Mouse (Mus musculus) C2C12 (cell line): Measurements from ENCODE around the gene Megf8. TPM values are rescaled to one million over a fixed set of nuclear protein-coding genes. Genes with fewer than 3 reads are reported as not detected.

ENCODE experiments used
- H3K27me3 ChIP-seq: one replicate; pipeline ENCODE4 v1.6.1; 2011; ENCODE audit not compliant: control insufficient read depth, insufficient read depth, insufficient read length
- H3K36me3 ChIP-seq: one replicate; pipeline ENCODE4 v1.6.1; 2011; ENCODE audit not compliant: control insufficient read depth, insufficient read depth
- H3K4me3 ChIP-seq: one replicate; pipeline ENCODE4 v1.5.1; 2011; ENCODE audit warnings: mild to moderate bottlenecking, control low read depth; ENCODE audit not compliant: poor library complexity, insufficient read depth, severe bottlenecking
- H3K79me2 ChIP-seq: one replicate; pipeline ENCODE4 v1.6.1; 2011; ENCODE audit not compliant: control insufficient read depth, insufficient read depth
- H3K79me3 ChIP-seq: one replicate; pipeline ENCODE4 v1.6.1; 2011; ENCODE audit warnings: low read depth, control low read depth
- H3ac ChIP-seq: one replicate; pipeline ENCODE3; 2011; ENCODE audit warnings: low read depth; ENCODE audit not compliant: control insufficient read depth, insufficient read length
- CEBPB ChIP-seq: IDR thresholded peaks from one replicate; pipeline ENCODE4 v1.6.1; 2011; ENCODE audit warnings: low read depth, mild to moderate bottlenecking, control low read depth, moderate library complexity
- CTCF ChIP-seq: IDR thresholded peaks from one replicate; pipeline ENCODE4 v1.5.1; 2011; ENCODE audit not compliant: control insufficient read depth, insufficient read depth, insufficient read length
- FOSL1 ChIP-seq: IDR thresholded peaks from one replicate; pipeline ENCODE4 v1.8.0; 2011; ENCODE audit warnings: mild to moderate bottlenecking, low read length; ENCODE audit not compliant: poor library complexity, insufficient read depth, severe bottlenecking
- MAX ChIP-seq: IDR thresholded peaks from one replicate; pipeline ENCODE4 v1.6.1; 2011; ENCODE audit warnings: mild to moderate bottlenecking, control low read depth
- MYOD1 ChIP-seq: IDR thresholded peaks from one replicate; pipeline ENCODE4 v1.6.1; 2011; ENCODE audit warnings: low read depth; ENCODE audit not compliant: control insufficient read depth, insufficient read length
- MYOG ChIP-seq: IDR thresholded peaks from one replicate; pipeline ENCODE4 v1.6.1; 2011; ENCODE audit not compliant: control insufficient read depth, insufficient read length; ENCODE audit errors: extremely low read depth
- USF1 ChIP-seq: IDR thresholded peaks from one replicate; pipeline ENCODE4 v1.6.1; 2011; ENCODE audit warnings: low read depth, mild to moderate bottlenecking, control low read depth, moderate library complexity
- polyA plus RNA-seq: library from polyadenylated mRNA; unstranded; fragments of >200 nt; fragmentation: generic; extraction: Trizol; gene quantifications from one replicate; pipeline ENCODE4 v1.2.1, GENCODE M21; 2012; ENCODE audit warnings: missing spikeins

Megf8 gene
- polyA plus RNA-seq, 1 experiment = 31.9 TPM

DNA sequence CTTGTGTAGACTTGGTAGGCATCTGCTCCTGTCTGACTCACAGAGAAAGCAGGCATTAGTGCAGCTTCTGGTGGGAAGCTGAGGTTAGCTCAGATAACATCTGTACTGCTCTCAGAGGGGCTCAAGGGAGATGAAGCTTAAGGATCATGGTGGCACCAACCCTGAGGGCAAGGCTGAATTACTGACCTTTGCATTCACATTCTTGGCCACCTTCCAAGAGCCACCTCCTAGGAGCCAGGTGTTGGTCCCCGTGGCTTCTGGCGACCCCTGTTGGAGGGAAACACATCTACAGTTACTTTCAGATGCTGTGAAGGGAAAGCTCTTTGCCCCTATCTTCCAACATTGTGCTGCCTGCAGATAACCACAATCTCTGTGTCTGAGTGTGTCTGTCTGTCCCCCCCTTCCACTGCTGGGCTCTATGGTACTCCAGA, 85.7 kb downstream of the Megf8 start:
- Histone ChIP-seq H3K79me2 (no peaks in the 10 kb centered on the region), H3K27me3 (no peaks in the 10 kb centered on the region), H3ac (no peak overlapping the region), H3K36me3 (no peaks in the 10 kb centered on the region), H3K79me3 (no peaks in the 10 kb centered on the region), H3K4me3 (no peak overlapping the region)
- no peak for TF ChIP-seq MYOG
- TF ChIP-seq MYOD1 = peak; percentile 26
- TF ChIP-seq CTCF = peak; percentile 24
- no peak for TF ChIP-seq CEBPB
- no peak for TF ChIP-seq MAX
- no peak for TF ChIP-seq FOSL1
- TF ChIP-seq USF1 = no peak

DNA sequence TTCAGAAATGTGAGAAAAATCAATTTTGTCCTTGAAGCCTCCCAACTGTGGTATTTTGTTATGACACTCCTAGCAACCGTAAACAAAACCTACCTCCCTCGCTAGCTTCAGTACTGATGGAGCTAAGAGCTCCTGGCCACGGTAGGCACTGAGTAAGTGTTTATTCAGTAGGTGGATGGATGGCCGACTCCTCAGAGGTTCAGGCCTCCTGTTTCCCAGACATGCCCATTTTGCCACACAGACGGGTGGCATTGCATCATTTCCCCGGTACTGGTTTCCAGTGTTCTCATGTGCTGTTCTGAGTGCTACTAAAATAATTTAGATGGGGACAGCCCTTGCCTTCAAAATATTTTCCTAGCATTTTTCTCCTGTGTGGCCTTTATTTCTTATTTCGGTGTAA, 89.5 kb downstream of the Megf8 start:
- H3K4me3 ChIP-seq = no peak overlapping the region
- no peak overlapping the region for H3ac ChIP-seq

GRCm38 (mm10) chr7:25409114-25409760, 92.3 kb downstream of the Megf8 start:
- no peaks in the 10 kb centered on the region for H3K36me3 ChIP-seq
- H3K4me3 ChIP-seq = no peak overlapping the region
- no peak overlapping the region for H3ac ChIP-seq
- H3K79me2 ChIP-seq = no peaks in the 10 kb centered on the region
- TF ChIP-seq CTCF (no peak), MAX (no peak), MYOG (no peak), MYOD1 (no peak), FOSL1 (no peak), USF1 (no peak), CEBPB (no peak)
- no peaks in the 10 kb centered on the region for H3K27me3 ChIP-seq
- no peaks in the 10 kb centered on the region for H3K79me3 ChIP-seq

More for the DNA sequence above, 89.5 kb downstream of the Megf8 start:
- no peaks in the 10 kb centered on the region for H3K27me3 ChIP-seq
- no peaks in the 10 kb centered on the region for H3K79me2 ChIP-seq
- TF ChIP-seq CEBPB (no peak), MAX (no peak), CTCF (no peak), MYOG (no peak), FOSL1 (no peak), USF1 (no peak), MYOD1 (no peak)
- H3K79me3 ChIP-seq = no peaks in the 10 kb centered on the region
- no peaks in the 10 kb centered on the region for H3K36me3 ChIP-seq

DNA sequence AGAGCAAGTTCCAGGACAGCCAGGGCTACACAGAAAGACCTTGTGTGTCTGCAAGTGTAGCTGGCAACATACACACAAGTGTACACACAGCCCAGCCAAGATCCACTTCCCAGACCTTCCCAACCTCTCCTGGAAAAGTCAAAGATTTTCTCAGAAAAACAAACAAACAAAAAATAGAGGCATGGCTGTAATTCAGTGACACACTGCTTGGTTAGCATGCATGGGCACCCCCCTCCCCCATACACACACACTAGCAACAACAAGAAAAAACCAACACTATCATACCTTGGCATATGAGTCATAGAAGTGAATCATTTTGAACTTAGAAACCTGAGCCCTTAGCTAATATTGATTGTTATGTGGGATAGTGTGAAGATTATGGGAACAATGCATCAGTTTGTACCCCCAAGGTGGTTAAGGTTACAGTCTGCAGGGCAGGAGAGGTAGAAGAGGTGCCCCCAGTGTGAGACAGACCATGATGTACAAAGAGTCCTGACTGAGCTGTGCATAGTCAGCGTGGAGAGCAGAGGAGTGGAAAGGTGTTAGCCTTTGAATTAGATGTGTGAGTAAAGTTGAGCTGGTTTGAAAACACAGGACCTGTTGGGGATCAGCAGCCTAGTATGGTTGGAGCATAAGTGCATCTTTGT, 94.1 kb downstream of the Megf8 start:
- Histone ChIP-seq H3K36me3 (no peaks in the 10 kb centered on the region), H3ac (no peak overlapping the region), H3K4me3 (no peak overlapping the region), H3K79me2 (no peaks in the 10 kb centered on the region), H3K27me3 (peaks cover 4% of the 10 kb centered on the region), H3K79me3 (no peaks in the 10 kb centered on the region)
- TF ChIP-seq CEBPB = no peak
- no peak for TF ChIP-seq USF1
- TF ChIP-seq FOSL1 = peak; percentile 13
- TF ChIP-seq MAX = no peak
- TF ChIP-seq CTCF = no peak
- TF ChIP-seq MYOG = no peak
- no peak for TF ChIP-seq MYOD1

GRCm38 (mm10) chr7:25411861-25412260, 94.9 kb downstream of the Megf8 start:
- no peak overlapping the region for H3K4me3 ChIP-seq
- no peaks in the 10 kb centered on the region for H3K79me3 ChIP-seq
- peaks cover 4% of the 10 kb centered on the region for H3K27me3 ChIP-seq
- H3K36me3 ChIP-seq = no peaks in the 10 kb centered on the region
- H3K79me2 ChIP-seq = no peaks in the 10 kb centered on the region
- TF ChIP-seq USF1 (no peak), MYOG (no peak), FOSL1 (no peak), CEBPB (no peak), MYOD1 (no peak), MAX (no peak), CTCF (no peak)
- no peak overlapping the region for H3ac ChIP-seq
